Mouse (Mus musculus): ENCODE measurements around the gene Syt13. TPM values are rescaled to one million over a fixed set of nuclear protein-coding genes. Genes with fewer than 3 reads are reported as not detected.

Gene Syt13
- total and polyA plus RNA-seq, 3 experiments: not detected

DNA sequence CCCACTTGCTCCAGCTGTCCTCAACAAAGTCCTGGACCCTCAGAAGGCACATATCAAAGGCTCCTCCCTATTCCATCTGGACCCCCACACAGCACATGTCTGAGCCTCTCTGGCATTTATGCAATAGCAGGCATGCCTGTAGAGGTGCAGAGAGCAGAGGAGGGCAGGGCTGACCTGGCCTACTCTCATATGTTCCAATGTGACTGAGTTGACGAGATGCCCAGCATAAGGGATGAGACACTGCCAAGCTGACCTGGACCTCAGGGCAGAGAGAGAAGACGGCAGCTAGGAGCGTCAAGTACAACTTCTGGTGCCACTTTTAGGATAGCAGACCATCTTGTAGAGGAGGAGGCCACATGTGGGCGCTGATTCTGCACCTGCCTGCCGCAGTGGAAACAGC is 77.1 kb downstream of the Syt13 start:
- H3K27ac ChIP-seq (ENCODE audit: insufficient read depth, low read depth): no peak overlapping the region
- no peaks in the 10 kb centered on the region; the same call in 1 of the 2 replicates for H3K79me2 ChIP-seq (replicated peaks; ENCODE audit: control insufficient read depth, extremely low read depth, insufficient read depth, poor library complexity, severe bottlenecking)
- in situ Hi-C loops (cut with MboI; ENCODE audit: low pct_ligation_motif_present, low pct_unique_long_range_greater_than_20kb, low sequenced_read_pairs): no loop called here
- dilution Hi-C loops (cut with MboI; ENCODE audit: extremely low pct_ligation_motif_present, extremely low pct_unique_long_range_greater_than_20kb, low sequenced_read_pairs): no loop called here
- H3K4me2 ChIP-seq (ENCODE audit: insufficient read depth, low read depth, poor library complexity, severe bottlenecking): no peak overlapping the region
- no peaks in the 10 kb centered on the region for H3K36me3 ChIP-seq (replicated peaks in 1 of 2; ENCODE audit: control insufficient read depth in 1 of 2, insufficient read depth in 1 of 2, low read length in 1 of 2)
- peaks cover 89% of the 10 kb centered on the region for H3K27me3 ChIP-seq (replicated peaks)
- peaks cover 4% of the 10 kb centered on the region for H3K9me3 ChIP-seq (replicated peaks; ENCODE audit: low read length)
- H3K4me3 ChIP-seq (replicated peaks in 1 of 3; ENCODE audit: low read depth in 2 of 3, low read length in 2 of 3, poor library complexity in 1 of 3): no peak overlapping the region
- DNase-seq (ENCODE audit: extremely low read depth): no peak
- no peak overlapping the region for H3K9ac ChIP-seq (ENCODE audit: insufficient read depth, low read depth)
- no peak for TF ChIP-seq GABPA (IDR thresholded peaks at IDR 0.05; ENCODE audit: insufficient replicate concordance, low read depth, low read length)
- no peak for TF ChIP-seq ETS1 (conservative IDR thresholded peaks at IDR 0.05; ENCODE audit: low read depth, low read length)
- TF ChIP-seq TBP (conservative IDR thresholded peaks at IDR 0.05; ENCODE audit: low read depth, low read length): no peak
- no peak for TF ChIP-seq IRF4 (IDR thresholded peaks at IDR 0.05; ENCODE audit: low read depth, low read length)
- TF ChIP-seq PAX5 (IDR thresholded peaks at IDR 0.05; ENCODE audit: low read length): no peak
- no peak for TF ChIP-seq RAD21 (IDR thresholded peaks at IDR 0.05; ENCODE audit: low read depth, low read length)
- no peak for TF ChIP-seq POLR2AphosphoS2 (IDR thresholded peaks at IDR 0.05; ENCODE audit: low read depth, low read length)
- no peak for TF ChIP-seq RCOR1 (conservative IDR thresholded peaks at IDR 0.05; ENCODE audit: low read depth, low read length)
- no peak for TF ChIP-seq POLR2A (IDR thresholded peaks at IDR 0.05; ENCODE audit: low read depth, low read length)
- TF ChIP-seq TCF12 (IDR thresholded peaks at IDR 0.05; ENCODE audit: low read depth, low read length): no peak
- no peak for TF ChIP-seq JUND (conservative IDR thresholded peaks at IDR 0.05; ENCODE audit: low read depth, low read length)
- TF ChIP-seq ZMIZ1 (IDR thresholded peaks at IDR 0.05; ENCODE audit: low read depth, low read length): no peak
- TF ChIP-seq NRF1 (IDR thresholded peaks at IDR 0.05; ENCODE audit: low read depth, low read length): no peak
- TF ChIP-seq ZC3H11A (IDR thresholded peaks at IDR 0.05; ENCODE audit: low read depth, low read length): no peak
- no peak for TF ChIP-seq EP300 (IDR thresholded peaks at IDR 0.05; ENCODE audit: low read length)
- TF ChIP-seq USF2 (conservative IDR thresholded peaks at IDR 0.05; ENCODE audit: low read depth, low read length): no peak
- TF ChIP-seq NELFE (IDR thresholded peaks at IDR 0.05; ENCODE audit: low read depth, low read length): no peak
- no peak for TF ChIP-seq CTCF (conservative IDR thresholded peaks at IDR 0.05 in 1 of 2, IDR thresholded peaks at IDR 0.05 in 1 of 2; ENCODE audit: low read depth in 2 of 2, low read length in 2 of 2)
- TF ChIP-seq JUN (IDR thresholded peaks at IDR 0.05; ENCODE audit: insufficient read depth, low read depth, low read length): no peak
- H3K4me1 ChIP-seq (ENCODE audit: control insufficient read depth in 1 of 2, insufficient read depth in 2 of 2): no peaks in the 10 kb centered on the region

DNA sequence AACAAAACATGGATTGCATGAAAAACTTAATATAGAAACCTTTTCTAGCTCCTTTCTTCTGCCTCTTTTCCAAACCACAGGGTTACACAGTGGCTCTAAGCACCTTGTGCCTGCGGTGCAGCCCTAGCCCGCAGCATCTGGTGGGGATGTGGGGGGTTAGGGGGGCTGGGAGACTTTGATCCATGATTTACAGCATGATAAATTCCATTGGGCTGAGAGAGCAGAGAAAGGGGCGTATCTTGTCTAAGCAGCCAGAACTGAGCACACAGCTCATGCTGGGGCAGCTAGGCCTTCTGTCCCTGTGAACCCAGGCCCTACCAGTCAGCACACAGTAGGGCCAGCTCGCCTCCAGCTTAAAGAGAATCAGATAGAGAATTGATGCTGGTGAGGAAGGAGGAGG is 90.1 kb downstream of the Syt13 start:
- peaks cover 85% of the 10 kb centered on the region for H3K27me3 ChIP-seq (replicated peaks)
- H3K4me3 ChIP-seq (replicated peaks in 1 of 3; ENCODE audit: low read depth in 2 of 3, low read length in 2 of 3, poor library complexity in 1 of 3): no peak overlapping the region
- no peaks in the 10 kb centered on the region for H3K36me3 ChIP-seq (replicated peaks in 1 of 2; ENCODE audit: control insufficient read depth in 1 of 2, insufficient read depth in 1 of 2, low read length in 1 of 2)
- no peaks in the 10 kb centered on the region for H3K4me1 ChIP-seq (ENCODE audit: control insufficient read depth in 1 of 2, insufficient read depth in 2 of 2)
- H3K27ac ChIP-seq (ENCODE audit: insufficient read depth, low read depth): no peak overlapping the region
- H3K9ac ChIP-seq (ENCODE audit: insufficient read depth, low read depth): no peak overlapping the region
- in situ Hi-C loops (cut with MboI; ENCODE audit: low pct_ligation_motif_present, low pct_unique_long_range_greater_than_20kb, low sequenced_read_pairs) (no loop called here), dilution Hi-C loops (cut with MboI; ENCODE audit: extremely low pct_ligation_motif_present, extremely low pct_unique_long_range_greater_than_20kb, low sequenced_read_pairs) (no loop called here)
- no peaks in the 10 kb centered on the region for H3K79me2 ChIP-seq (replicated peaks; ENCODE audit: control insufficient read depth, extremely low read depth, insufficient read depth, poor library complexity, severe bottlenecking)
- DNase-seq (ENCODE audit: extremely low read depth): no peak
- H3K9me3 ChIP-seq (replicated peaks; ENCODE audit: low read length): no peaks in the 10 kb centered on the region
- TF ChIP-seq ZKSCAN1 (IDR thresholded peaks at IDR 0.05; ENCODE audit: borderline replicate concordance, low read depth, low read length) (no peak), ZC3H11A (IDR thresholded peaks at IDR 0.05; ENCODE audit: low read depth, low read length) (no peak), USF1 (IDR thresholded peaks at IDR 0.05; ENCODE audit: low read depth, low read length) (no peak), MYC (IDR thresholded peaks at IDR 0.05; ENCODE audit: low read depth, low read length) (no peak)
- no peak overlapping the region for H3K4me2 ChIP-seq (ENCODE audit: insufficient read depth, low read depth, poor library complexity, severe bottlenecking)

Other genes with a start within 250 kb of the Syt13 start
- gene Prdm11, start 131.1 kb downstream of the Syt13 start, total RNA-seq (2012; rRNA removed): 1.3 and 1.8 TPM in 2 replicates
- 0.05 TPM in 1 of 2 replicates, not detected in the other for gene Prdm11, start 131.1 kb downstream of the Syt13 start, total RNA-seq (2014; rRNA removed)
- 0.06 TPM in 1 of 2 replicates, not detected in the other for gene Prdm11, start 131.1 kb downstream of the Syt13 start, polyA plus RNA-seq (2012; ENCODE audit: insufficient read length, low read depth)

All from CH12.LX (cell line).